Mouse (Mus musculus): ENCODE results near the gene Ewsr1. TPM values are rescaled to one million over a fixed set of nuclear protein-coding genes. Genes with fewer than 3 reads are reported as not detected.
"Not testable (repeated sequence)": the region's sequence is repeated elsewhere in the genome, so short reads cannot be mapped to it uniquely, and the experiment has no call there.

Ewsr1 gene
- polyA plus RNA-seq, 1 experiment from 2014 or later: 680 TPM

DNA sequence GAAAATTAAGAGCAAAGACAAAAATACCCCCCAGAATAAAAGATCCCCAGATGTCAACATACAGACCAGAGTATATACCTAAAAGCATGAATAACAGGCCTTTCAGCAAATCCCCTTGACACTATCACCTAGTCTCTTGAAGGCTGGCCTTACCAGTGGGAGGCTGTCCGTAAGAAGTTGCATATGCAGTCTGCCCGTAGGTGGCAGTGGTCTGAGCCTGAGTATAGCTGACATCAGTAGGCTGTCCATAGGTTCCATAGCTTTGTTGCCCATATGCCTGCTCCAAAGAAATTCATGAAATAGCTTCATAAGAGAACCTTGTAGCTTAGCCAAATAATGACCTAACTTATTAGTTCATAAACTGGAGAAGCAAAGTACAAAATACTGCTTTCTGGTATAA, 7.4 kb downstream of the Ewsr1 start:
- Histone ChIP-seq H3K4me3 (no peak overlapping the region), H3K27me3 (ENCODE audit: insufficient read depth, poor library complexity, severe bottlenecking) (no peaks in the 10 kb centered on the region), H3K27ac (no peak overlapping the region), H3K36me3 (peaks cover 75% of the 10 kb centered on the region), H3K4me1 (peaks cover 4% of the 10 kb centered on the region; the same call in 1 of the 2 replicates), H3K9me3 (no peaks in the 10 kb centered on the region)
- WGBS: 52% methylated on average over 2 of the region's 2 CpGs
- DNase-seq (ENCODE audit: low spot score): no peak

DNA sequence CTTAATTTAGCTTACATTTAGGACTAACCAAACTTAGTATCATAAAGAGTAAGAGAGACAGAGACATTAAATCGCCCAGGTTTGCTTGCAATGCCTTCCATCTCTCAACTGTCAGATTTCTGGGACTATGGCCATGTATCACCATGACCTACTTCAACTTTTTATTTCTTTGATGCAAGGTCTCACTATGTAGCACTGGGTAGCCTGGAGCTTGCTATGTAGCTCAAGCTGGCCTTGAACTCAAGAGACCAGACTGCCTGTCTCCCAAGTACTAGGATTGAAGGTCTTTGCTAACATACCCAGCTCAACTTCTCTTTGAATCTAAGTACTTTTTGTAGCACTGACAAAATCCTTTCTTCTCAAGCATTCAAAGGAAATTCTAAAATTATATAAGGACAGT, 9.9 kb downstream of the Ewsr1 start:
- no peaks in the 10 kb centered on the region for H3K27me3 ChIP-seq (ENCODE audit: insufficient read depth, poor library complexity, severe bottlenecking)
- no peak overlapping the region for H3K27ac ChIP-seq
- H3K36me3 ChIP-seq: peaks cover 96% of the 10 kb centered on the region
- H3K4me3 ChIP-seq: no peak overlapping the region
- no peak for DNase-seq (ENCODE audit: low spot score)
- no peaks in the 10 kb centered on the region for H3K4me1 ChIP-seq
- H3K9me3 ChIP-seq: no peaks in the 10 kb centered on the region
- 98% methylated on average over 1 of the region's 1 CpGs for WGBS

DNA sequence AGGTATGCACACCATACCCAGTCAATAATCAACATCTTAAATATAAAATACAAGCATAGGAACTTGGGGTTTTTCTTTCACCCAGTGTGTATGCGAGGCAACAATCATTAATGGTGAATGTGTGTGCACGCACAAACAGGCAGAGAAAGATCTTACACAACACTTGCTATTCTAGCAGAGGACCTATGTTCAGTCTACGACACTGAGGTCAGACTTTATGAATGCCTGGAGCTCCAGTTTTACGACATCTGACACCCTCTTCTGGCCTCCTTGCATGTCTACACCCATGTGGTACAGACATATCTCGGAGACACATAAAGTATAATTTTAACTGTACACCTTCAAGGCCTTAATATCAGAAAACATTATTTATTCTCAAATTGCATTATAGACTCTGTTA, 22.2 kb downstream of the Ewsr1 start:
- 92% methylated on average over 4 of the region's 5 CpGs for WGBS
- not testable (repeated sequence) for H3K27me3 ChIP-seq (ENCODE audit: insufficient read depth, poor library complexity, severe bottlenecking); H3K4me3 ChIP-seq; H3K4me1 ChIP-seq; H3K27ac ChIP-seq; H3K9me3 ChIP-seq; DNase-seq (ENCODE audit: low spot score)
- H3K36me3 ChIP-seq: peaks cover 85% of the 10 kb centered on the region

DNA sequence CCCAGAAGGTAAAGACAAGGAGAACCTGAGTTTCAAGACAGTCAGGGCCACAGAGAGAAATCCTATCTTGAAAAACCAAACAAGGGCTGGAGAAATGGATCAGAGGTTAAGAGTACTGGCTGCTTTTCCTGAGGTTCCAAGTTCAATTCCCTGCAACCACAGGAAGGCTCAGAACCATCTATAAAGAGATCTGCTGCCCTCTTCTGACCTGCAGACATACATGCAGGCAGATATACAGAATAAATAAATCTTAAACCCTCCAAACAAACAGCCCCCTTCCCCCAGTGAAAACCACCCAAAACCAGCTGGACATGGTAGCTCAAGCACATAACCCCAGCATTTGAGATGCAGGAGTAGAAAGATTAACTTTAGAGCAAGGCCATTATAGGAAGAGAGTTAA, 23.3 kb downstream of the Ewsr1 start:
- no peak for DNase-seq (ENCODE audit: low spot score)
- peaks cover 88% of the 10 kb centered on the region for H3K36me3 ChIP-seq
- H3K4me3 ChIP-seq: no peak overlapping the region
- H3K27me3 ChIP-seq (ENCODE audit: insufficient read depth, poor library complexity, severe bottlenecking): no peaks in the 10 kb centered on the region
- no peak overlapping the region for H3K27ac ChIP-seq
- H3K9me3 ChIP-seq: no peaks in the 10 kb centered on the region
- H3K4me1 ChIP-seq: no peaks in the 10 kb centered on the region

DNA sequence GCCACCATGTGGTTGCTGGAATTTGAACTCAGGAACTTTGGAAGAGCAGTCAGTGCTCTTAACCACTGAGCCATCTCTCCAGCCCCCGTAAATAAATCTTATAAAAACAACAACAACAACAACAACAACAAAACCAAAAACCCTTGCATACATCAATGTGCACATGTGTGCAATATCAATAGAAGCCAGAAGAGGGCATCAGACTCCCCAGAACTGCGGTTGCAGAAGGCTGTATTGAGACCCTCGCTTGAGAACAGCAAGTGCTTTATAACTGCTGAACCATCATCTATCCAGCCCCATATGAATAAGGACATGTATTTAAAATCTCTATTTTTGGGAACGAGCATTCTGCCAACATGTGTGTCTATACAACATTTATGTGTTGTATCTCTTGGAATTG, 24.2 kb downstream of the Ewsr1 start:
- H3K9me3 ChIP-seq: no peaks in the 10 kb centered on the region
- no peaks in the 10 kb centered on the region for H3K4me1 ChIP-seq
- 83% methylated on average over 4 of the region's 4 CpGs for WGBS
- H3K27me3 ChIP-seq (ENCODE audit: insufficient read depth, poor library complexity, severe bottlenecking): no peaks in the 10 kb centered on the region
- H3K27ac ChIP-seq: no peak overlapping the region
- no peak for DNase-seq (ENCODE audit: low spot score)
- H3K36me3 ChIP-seq: peaks cover 88% of the 10 kb centered on the region
- no peak overlapping the region for H3K4me3 ChIP-seq

DNA sequence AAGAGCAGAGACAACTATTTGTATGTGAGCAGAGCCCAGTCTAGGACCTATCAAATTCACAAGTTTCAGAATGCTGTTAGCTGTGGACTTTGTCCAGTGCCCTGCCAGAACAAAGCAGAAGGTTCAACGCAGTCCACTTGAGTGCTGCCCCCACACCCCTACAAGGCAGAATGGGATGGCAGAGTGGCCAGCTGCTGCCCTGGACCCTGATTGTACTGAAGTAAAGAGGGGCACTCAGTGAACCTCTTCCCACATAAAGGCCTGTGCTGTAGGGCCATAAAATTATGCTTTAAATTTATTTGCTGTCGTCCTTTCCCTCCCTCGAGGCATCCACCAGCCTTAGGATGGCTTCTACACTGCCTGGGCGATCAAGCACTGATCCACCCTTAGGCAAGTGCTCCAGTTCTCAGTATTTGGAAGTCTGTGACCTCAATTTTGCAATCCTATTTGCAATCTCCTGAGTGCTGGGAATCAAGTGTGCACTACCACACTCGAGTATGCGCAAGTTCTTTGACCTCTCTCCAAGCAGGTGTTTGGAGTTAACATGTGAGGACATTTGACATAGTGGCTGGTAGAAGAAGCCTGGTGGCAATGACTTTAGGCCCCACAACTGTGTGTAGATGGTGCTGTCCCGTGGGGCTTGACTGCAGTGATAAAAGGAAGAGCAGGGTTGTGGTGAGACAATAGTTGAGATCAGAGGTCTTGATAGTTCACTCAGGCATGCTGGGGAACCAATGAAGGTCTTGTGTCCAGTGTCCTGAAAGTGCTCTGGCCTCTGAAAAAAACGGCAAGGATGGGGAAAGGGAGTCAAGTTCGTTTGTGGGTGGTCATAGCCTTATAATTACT, 30.7 kb downstream of the Ewsr1 start:
- no peaks in the 10 kb centered on the region for H3K9me3 ChIP-seq
- no peak overlapping the region for H3K4me3 ChIP-seq
- H3K4me1 ChIP-seq: peaks cover 16% of the 10 kb centered on the region
- no peak for DNase-seq (ENCODE audit: low spot score)
- H3K27me3 ChIP-seq (ENCODE audit: insufficient read depth, poor library complexity, severe bottlenecking): peaks cover 14% of the 10 kb centered on the region
- H3K27ac ChIP-seq: no peak overlapping the region
- peaks cover 58% of the 10 kb centered on the region for H3K36me3 ChIP-seq
- 85% methylated on average over 9 of the region's 9 CpGs for WGBS

DNA sequence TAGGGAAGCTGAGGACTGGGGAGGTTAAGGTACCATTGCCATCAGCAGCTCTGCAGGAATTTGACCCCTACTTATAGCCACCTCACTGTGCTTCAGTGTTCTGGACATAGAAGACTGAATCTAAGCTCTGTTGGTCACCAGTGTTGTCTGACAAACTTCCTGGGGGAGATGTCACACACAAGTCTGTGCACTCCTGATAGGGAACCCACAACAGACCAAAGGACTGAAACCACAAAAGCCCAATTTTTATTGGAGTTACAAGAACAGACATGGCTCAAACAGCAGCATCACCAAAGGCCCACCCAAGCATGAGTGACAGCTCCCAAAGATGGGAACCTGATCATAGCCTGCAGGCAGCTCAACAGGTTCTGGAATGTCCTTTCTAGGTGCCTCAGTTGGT, 32.0 kb downstream of the Ewsr1 start:
- no peaks in the 10 kb centered on the region for H3K9me3 ChIP-seq
- H3K36me3 ChIP-seq: peaks cover 48% of the 10 kb centered on the region
- no peak for DNase-seq (ENCODE audit: low spot score)
- H3K27ac ChIP-seq: no peak overlapping the region
- H3K4me3 ChIP-seq: no peak overlapping the region
- H3K27me3 ChIP-seq (ENCODE audit: insufficient read depth, poor library complexity, severe bottlenecking): peaks cover 27% of the 10 kb centered on the region
- peaks cover 29% of the 10 kb centered on the region for H3K4me1 ChIP-seq

DNA sequence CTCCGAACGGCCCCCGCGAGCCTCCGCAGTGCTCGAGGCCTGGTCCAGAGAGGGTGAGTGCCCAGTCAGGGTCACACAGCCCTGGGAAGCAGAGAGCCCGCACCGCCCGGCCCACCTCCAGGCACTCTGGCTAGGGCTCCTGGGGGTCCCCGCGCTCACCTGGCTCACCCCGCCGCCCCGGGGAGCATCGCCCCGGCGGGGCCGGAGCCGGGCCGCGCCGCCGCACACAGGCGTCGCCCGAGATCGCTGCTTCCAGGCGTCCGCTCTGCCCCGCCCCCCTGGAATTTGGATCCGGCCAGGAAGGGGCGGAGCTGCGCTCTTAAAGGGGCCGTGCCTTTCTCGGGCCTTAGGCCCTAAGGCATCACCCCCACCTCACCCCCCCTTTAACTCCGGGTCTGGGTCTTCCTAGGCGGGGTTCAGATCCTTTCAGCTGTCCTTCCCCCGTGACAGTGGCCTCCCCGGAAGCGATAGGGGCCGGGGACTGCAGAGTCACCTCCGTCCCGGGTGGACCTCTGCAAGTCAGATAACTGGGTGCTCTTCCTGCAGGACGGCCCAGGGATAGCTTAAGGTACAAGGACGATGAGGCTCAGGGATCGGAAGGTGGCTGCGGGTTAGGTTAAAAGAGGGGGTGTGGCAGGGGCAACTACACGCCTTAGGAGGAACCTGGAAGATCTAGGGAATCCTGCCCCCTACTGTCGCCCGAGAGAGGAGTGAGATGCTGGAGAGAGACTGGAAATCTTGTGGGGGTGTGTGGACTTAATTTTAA, 33.8 kb downstream of the Ewsr1 start, which contains the start of gene Gas2l1:
Gene Gas2l1 (minus strand): TSS at position 272 of the 766 bp plus-strand sequence.
- 1% methylated on average over 50 of the region's 50 CpGs for WGBS
- peak; percentile 93 for DNase-seq (ENCODE audit: low spot score)
- Histone ChIP-seq H3K4me1 (peaks cover 43% of the 10 kb centered on the region), H3K27me3 (ENCODE audit: insufficient read depth, poor library complexity, severe bottlenecking) (peaks cover 45% of the 10 kb centered on the region), H3K4me3 (peak within 1 kb of the TSS; percentile 77), H3K9me3 (peaks cover 2% of the 10 kb centered on the region; the same call in 1 of the 2 replicates), H3K36me3 (peaks cover 35% of the 10 kb centered on the region), H3K27ac (peak within 1 kb of the TSS; percentile 86)

DNA sequence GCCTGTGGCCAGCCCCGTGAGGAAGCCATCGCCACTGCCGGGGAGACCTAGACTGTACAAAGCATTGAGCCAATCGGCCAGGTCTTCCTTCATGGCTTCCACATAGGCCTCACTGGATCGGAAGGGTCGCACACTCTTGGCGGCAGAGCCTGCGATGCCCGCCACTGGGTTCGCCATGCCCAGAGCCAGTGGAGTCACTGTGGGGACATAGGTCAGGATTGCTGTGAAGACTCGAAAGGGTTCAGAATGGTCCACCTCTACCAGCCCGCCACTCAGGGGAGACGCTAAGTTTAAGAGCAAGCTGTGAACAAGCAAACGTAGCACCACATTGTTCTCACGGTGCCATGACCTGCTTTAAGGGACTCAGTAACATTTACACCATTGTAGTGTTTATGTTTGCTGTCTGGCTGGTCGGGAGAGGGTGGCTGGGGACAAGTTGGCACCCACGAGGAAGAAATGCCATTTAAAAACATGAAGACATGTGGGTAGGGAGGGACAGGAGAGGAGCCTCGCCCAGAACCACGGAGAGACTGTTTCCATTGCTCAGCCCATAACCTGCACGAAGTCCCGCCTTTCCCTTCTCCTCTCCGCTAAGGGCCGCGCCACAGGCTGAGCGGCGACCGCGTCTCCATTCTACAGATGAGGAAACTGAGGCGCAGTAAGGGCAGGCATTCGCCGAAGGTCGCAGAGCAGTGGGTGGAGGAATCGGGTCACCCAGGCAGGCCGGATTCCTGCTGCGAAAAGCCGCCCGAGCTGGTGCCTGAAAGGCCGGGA, 34.6 kb downstream of the Ewsr1 start:
- Histone ChIP-seq H3K27me3 (ENCODE audit: insufficient read depth, poor library complexity, severe bottlenecking) (peaks cover 53% of the 10 kb centered on the region), H3K4me3 (peak overlapping the region; percentile 77), H3K9me3 (peaks cover 2% of the 10 kb centered on the region; the same call in 1 of the 2 replicates), H3K27ac (peak overlapping the region; percentile 86), H3K4me1 (peaks cover 47% of the 10 kb centered on the region), H3K36me3 (peaks cover 28% of the 10 kb centered on the region)
- 11% methylated on average over 38 of the region's 38 CpGs for WGBS
- DNase-seq (ENCODE audit: low spot score): no peak

DNA sequence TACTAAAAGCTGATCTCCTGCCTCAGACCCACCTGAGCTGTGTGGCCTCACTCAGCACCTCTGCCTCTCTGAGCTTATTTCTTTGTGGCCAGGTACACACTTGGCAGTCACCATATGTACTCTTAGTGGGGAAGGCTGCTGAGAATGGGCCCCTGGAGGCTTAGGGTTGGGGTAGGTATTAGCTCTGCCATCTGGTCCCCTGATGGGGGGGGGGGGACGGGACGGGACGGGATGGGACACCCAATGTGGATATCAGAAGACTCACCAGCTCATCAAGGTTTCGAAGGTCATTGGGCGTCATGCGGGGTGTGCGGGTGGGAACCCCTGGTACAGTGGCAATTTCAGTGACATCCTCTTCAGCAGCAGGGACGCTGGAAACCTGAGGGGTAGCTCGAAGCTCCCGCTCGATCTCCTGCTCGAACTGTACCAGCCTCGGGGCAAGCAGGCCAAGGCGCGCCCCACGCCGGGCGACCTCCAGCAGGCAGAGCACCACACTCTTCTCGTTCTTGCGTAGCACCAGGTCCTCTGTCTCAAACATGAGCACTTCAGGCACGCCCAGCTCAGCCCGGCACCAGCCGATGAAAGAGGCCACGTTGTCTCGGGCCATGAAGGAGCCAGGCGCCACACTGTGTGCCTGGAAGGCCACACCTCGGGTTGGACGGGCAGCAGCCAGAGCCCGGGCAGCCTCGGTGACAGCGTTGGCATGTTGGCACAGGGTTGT, 35.3 kb downstream of the Ewsr1 start:
- Histone ChIP-seq H3K27me3 (ENCODE audit: insufficient read depth, poor library complexity, severe bottlenecking) (peaks cover 61% of the 10 kb centered on the region), H3K4me1 (peaks cover 53% of the 10 kb centered on the region), H3K36me3 (peaks cover 21% of the 10 kb centered on the region), H3K27ac (peak overlapping the region; percentile 30; the same call in 1 of the 2 replicates), H3K9me3 (peaks cover 2% of the 10 kb centered on the region; the same call in 1 of the 2 replicates), H3K4me3 (peak overlapping the region; percentile 77)
- DNase-seq (ENCODE audit: low spot score): no peak
- 57% methylated on average over 31 of the region's 31 CpGs for WGBS

DNA sequence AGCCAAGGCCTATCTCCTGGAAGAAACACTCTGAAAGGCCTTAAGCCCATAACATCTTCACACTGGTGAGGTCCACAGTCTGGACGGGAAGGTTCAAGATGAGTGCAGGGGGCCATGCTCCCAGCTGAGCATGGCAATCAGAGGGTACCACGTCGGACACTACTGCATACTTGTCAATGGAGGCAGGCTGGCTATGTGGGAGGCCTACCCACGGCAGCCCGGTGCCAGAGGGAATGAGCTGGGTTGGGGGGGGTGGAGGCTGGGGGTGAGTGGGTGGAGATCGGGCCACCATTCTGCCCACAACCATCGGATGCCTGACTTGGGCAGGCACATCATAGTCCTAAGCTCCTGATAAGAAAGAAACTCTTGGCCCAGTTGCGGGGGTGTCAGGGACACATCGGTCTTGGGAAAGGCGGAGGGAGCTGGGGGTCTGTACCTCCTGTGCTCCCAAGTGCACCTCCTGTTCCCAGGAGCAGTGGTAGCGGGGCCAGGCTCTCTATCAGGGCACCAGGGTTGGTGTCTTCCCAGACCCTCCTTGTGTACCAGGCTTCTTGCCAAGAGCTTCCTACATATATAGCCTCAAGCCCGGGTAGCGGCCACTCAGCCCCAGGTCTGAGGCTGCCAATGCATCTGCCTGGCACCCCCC, 36.1 kb downstream of the Ewsr1 start:
- DNase-seq (ENCODE audit: low spot score): no peak
- Histone ChIP-seq H3K27me3 (ENCODE audit: insufficient read depth, poor library complexity, severe bottlenecking) (peaks cover 68% of the 10 kb centered on the region), H3K9me3 (peaks cover 2% of the 10 kb centered on the region; the same call in 1 of the 2 replicates), H3K4me3 (peak overlapping the region; percentile 60; the same call in 1 of the 2 replicates), H3K27ac (no peak overlapping the region), H3K4me1 (peaks cover 57% of the 10 kb centered on the region), H3K36me3 (peaks cover 13% of the 10 kb centered on the region)
- 66% methylated on average over 13 of the region's 13 CpGs for WGBS

DNA sequence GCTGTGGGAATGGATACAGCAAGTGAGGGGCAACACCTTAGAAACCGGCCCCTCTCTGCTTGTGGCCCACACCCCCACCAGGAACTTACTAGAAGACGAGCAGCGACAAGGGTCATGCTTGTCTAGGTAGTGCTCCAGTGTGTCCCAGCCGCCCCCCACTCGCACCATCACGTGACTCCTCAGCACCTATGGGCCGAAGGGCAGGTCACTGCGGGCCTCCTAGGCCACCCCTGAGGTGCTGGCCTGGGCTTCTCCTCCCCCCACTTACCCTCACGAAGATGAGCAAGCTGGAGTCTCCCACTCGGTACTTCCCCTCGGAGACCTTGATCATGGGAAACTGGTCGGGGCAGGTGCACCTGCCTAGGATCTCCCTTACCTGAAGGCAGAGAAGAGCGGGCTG, 36.7 kb downstream of the Ewsr1 start:
- WGBS: 21% methylated on average over 13 of the region's 13 CpGs
- peaks cover 63% of the 10 kb centered on the region for H3K4me1 ChIP-seq
- H3K27ac ChIP-seq: peak overlapping the region; percentile 71; the same call in 1 of the 2 replicates

More for the DNA sequence above, 36.7 kb downstream of the Ewsr1 start:
- peaks cover 74% of the 10 kb centered on the region for H3K27me3 ChIP-seq (ENCODE audit: insufficient read depth, poor library complexity, severe bottlenecking)
- DNase-seq (ENCODE audit: low spot score): no peak
- H3K36me3 ChIP-seq: 0 out of 2 replicates have a peak, but pooled peaks cover 8% of the 10 kb centered on the region
- H3K9me3 ChIP-seq: peaks cover 2% of the 10 kb centered on the region; the same call in 1 of the 2 replicates
- H3K4me3 ChIP-seq: peak overlapping the region; percentile 60
